Mouse (Mus musculus) lung, embryonic 15.5 days (tissue): Measurements from ENCODE around the gene Ptprs. TPM values are rescaled to one million over a fixed set of nuclear protein-coding genes. Genes with fewer than 3 reads are reported as not detected.
A peak's percentile ranks its signal among the peaks of the same experiment; 100 is the strongest.

Experiments
- ATAC-seq: fragments of 200-750 bp; cut with Nextera tagmentation; 2 replicates; pipeline ENCODE4 v1.8.0; 2017; ENCODE audit warnings: moderate number of reproducible peaks, borderline replicate concordance; ENCODE audit not compliant: low FRiP score, low TSS enrichment; ENCODE audit errors: extremely low read depth
- H3K27ac ChIP-seq: fragments of 300-500 bp; sonication (generic); 2 replicates; pipeline ENCODE4 v1.5.1; 2015; ENCODE audit warnings: moderate library complexity, mild to moderate bottlenecking, inconsistent platforms
- H3K27me3 ChIP-seq: fragments of 300-500 bp; sonication (generic); 2 replicates; pipeline ENCODE4 v1.6.1; 2015; ENCODE audit warnings: inconsistent platforms
- H3K36me3 ChIP-seq: fragments of 300-500 bp; sonication (generic); 2 replicates; pipeline ENCODE4 v1.6.1; 2015; ENCODE audit warnings: inconsistent platforms
- H3K4me1 ChIP-seq: fragments of 300-500 bp; sonication (generic); 2 replicates; pipeline ENCODE4 v1.6.1; 2015; ENCODE audit warnings: inconsistent platforms
- H3K4me2 ChIP-seq: fragments of 300-500 bp; sonication (generic); 2 replicates; pipeline ENCODE4 v1.6.1; 2015; ENCODE audit warnings: inconsistent platforms, mild to moderate bottlenecking, moderate library complexity
- H3K4me3 ChIP-seq: fragments of 300-500 bp; sonication (generic); 2 replicates; pipeline ENCODE4 v1.5.1; 2015; ENCODE audit warnings: mild to moderate bottlenecking, inconsistent platforms
- H3K9ac ChIP-seq: fragments of 300-500 bp; sonication (generic); 2 replicates; pipeline ENCODE4 v1.6.1; 2015; ENCODE audit warnings: inconsistent platforms
- H3K9me3 ChIP-seq: fragments of 300-500 bp; sonication (generic); 2 replicates; pipeline ENCODE4 v1.6.1; 2016; ENCODE audit warnings: inconsistent platforms
- WGBS: fragments of 180-500 bp; shearing (Covaris S2); methylation state at CpG from one replicate; pipeline ENCODE4 v1.1.7; 2015; 5-methylcytosine and 5-hydroxymethylcytosine counted together
- polyA plus RNA-seq: library from polyadenylated mRNA; unstranded; fragments of >200 nt; fragmentation: Nextera tagmentation; extraction: Ambion mirVana; gene quantifications from 2 replicates; pipeline ENCODE4 v1.2.1, GENCODE M21; 2015

The Ptprs gene
- 73.4 and 77.9 TPM in 2 replicates for polyA plus RNA-seq

DNA sequence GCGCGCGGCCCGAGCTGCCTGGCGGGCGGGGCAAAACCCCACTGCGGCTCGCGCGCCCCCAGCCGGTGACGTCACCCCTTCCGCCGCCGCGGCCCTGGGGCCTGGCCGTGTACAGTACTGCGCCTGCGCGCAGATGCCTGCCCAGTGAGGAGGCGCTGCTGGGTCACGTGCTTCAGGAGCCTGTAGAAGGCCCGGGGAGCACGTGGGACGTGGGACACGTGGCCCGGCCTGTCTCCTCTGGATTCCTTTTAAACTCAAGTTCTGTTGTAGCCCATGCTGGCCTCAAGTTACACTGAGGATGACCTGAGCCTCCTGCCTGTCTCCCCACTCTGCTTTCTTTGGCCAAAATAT, at the start of gene Ptprs:
Gene Ptprs (minus strand): TSS at position 82 of the 351 bp plus-strand sequence.
- H3K4me3 ChIP-seq = peak within 1 kb of the TSS; percentile 59
- H3K27ac ChIP-seq = peak within 1 kb of the TSS; percentile 60
- H3K9ac ChIP-seq = peak within 1 kb of the TSS; percentile 67
- 0% methylated on average over 16 of the region's 27 CpGs for WGBS
- peaks cover 59% of the 10 kb centered on the region for H3K4me1 ChIP-seq
- peak; percentile 82 for ATAC-seq
- H3K27me3 ChIP-seq = peaks cover 43% of the 10 kb centered on the region
- H3K36me3 ChIP-seq = no peaks in the 10 kb centered on the region
- H3K9me3 ChIP-seq = no peaks in the 10 kb centered on the region; the same call in 1 of the 2 replicates
- peak within 1 kb of the TSS; percentile 99 for H3K4me2 ChIP-seq

DNA sequence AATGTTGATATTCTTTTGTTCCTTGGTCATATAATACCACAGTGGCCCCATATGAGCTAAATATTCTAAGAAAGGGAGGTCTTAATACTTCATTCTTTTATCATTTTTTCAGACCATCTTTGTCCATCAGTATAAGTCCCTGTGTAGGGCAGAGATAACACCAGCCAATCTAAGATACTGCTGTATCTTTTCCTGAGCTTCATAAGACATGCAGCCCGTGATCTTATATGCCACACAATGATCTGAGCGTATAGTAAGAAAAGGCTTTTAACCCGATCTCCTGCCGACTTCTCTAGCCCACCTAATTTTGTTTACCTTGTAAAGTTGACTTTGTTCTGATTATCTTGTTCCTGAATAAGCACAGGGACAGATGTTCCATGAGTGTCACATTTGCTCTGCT, 48.7 kb upstream of the Ptprs start:
- Histone ChIP-seq H3K9ac (no peak overlapping the region), H3K9me3 (no peaks in the 10 kb centered on the region), H3K27me3 (no peaks in the 10 kb centered on the region), H3K36me3 (no peaks in the 10 kb centered on the region), H3K4me1 (no peaks in the 10 kb centered on the region), H3K27ac (no peak overlapping the region), H3K4me2 (no peak overlapping the region), H3K4me3 (no peak overlapping the region)
- WGBS = 55% methylated on average over 4 of the region's 4 CpGs
- no peak for ATAC-seq

DNA sequence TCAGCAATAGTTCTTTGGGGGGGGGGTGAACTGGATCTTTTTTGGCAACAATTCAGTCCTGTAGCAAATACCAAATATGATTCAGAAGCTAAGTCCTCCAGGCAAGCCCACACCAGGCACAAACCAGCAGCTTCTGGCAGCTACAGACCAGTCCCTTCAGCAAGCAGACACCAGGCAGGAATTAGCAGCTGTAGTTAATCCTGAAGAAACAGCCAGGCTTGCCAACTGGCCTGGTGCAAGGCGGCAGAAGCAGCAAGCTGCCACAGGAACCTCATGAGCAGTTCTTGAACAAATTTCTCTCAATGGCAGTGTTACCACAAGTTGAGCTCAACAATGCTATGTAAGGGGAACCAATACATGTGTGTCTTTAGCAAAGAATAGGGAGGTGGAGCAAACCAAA, 46.5 kb upstream of the Ptprs start:
- Histone ChIP-seq H3K4me3 (no peak overlapping the region), H3K27ac (no peak overlapping the region), H3K4me2 (no peak overlapping the region), H3K9me3 (no peaks in the 10 kb centered on the region), H3K4me1 (no peaks in the 10 kb centered on the region), H3K9ac (no peak overlapping the region), H3K27me3 (no peaks in the 10 kb centered on the region), H3K36me3 (no peaks in the 10 kb centered on the region)
- ATAC-seq = no peak
- WGBS = 29% methylated on average over 1 of the region's 1 CpGs

DNA sequence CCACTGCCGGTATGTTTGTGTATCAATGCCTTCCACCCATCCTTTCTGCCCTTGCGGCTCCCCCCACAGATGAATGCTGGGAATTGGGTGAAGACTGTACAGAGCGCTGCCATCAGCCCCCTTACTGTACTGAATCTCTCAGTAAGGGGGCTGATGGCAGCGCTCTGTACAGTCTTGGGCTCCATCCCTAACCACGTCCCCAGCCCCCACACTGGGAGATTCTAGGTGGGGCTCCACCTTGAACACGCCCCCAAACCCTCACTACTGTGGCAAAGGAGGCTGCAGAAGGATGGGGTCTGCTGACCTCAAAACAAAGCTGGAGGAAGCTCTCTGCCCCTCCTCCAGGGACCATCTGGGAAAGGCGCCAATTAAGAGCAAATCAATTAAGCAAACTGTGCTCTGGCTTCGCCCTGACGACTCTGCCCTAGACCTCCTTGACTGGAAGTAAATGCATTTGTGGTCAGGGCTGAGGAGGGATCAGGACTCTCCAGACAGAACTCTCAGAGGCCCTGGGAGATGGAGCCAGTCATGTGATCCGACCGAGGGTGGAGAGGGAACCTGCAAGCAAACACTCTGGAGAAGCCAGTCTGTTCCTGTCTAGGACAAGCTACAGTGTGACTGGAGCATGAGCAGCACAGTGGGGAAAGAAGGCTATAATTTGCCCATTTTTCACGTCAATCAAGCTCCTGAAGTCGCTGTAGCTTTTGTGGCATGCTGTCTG, 39.6 kb upstream of the Ptprs start:
- no peaks in the 10 kb centered on the region for H3K9me3 ChIP-seq
- peaks cover 45% of the 10 kb centered on the region for H3K27me3 ChIP-seq
- no peak overlapping the region for H3K4me3 ChIP-seq
- H3K4me1 ChIP-seq = peaks cover 23% of the 10 kb centered on the region
- peak overlapping the region; percentile 7; the same call in 1 of the 2 replicates for H3K4me2 ChIP-seq
- 6% methylated on average over 13 of the region's 13 CpGs for WGBS
- ATAC-seq = peak; percentile 58; the same call in 1 of the 2 replicates
- peak overlapping the region; percentile 27; the same call in 1 of the 2 replicates for H3K9ac ChIP-seq
- no peaks in the 10 kb centered on the region for H3K36me3 ChIP-seq
- H3K27ac ChIP-seq = no peak overlapping the region

DNA sequence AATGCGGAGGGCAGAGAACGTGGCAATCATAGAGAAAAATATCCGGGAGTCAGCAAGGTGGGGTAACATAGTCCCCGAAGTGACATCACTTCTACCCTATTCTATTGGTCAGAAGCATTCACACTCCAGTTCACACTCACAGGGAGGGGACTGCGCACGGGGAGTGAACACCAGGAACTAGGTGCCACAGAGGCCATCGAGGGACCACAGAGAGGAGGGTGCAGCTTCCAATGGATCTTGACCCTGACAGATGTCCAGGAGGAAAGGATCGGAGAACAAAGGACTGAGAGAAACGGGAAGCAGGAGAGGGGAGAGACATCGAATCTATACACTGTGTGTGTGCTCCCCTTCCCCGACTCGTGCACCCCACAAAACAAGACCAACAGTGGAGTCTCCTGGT, 38.6 kb upstream of the Ptprs start:
- 35% methylated on average over 12 of the region's 12 CpGs for WGBS
- Histone ChIP-seq H3K36me3 (no peaks in the 10 kb centered on the region), H3K27ac (no peak overlapping the region), H3K9ac (no peak overlapping the region), H3K4me1 (peaks cover 31% of the 10 kb centered on the region), H3K4me3 (no peak overlapping the region), H3K27me3 (peaks cover 54% of the 10 kb centered on the region), H3K4me2 (no peak overlapping the region), H3K9me3 (no peaks in the 10 kb centered on the region)
- ATAC-seq = no peak

DNA sequence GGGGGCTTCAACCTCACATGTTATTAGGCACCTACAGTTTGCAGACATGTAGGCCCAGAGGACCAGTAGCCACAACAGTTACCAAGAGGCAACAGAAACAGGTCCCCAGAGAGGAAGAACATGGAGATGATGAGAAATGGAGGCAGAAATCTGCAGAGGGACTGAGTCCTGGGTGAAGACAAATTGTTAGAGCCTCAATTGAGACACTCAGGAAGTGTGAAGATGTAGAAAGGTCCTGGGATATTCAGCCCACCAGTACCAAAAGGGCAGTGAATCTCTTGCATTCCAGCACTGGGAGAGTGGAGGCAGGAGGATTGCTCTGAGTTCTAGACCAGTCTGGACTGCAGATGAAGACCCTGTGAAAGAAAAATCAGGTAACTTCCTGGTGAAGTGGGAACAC, 38.0 kb upstream of the Ptprs start:
- H3K4me2 ChIP-seq = no peak overlapping the region
- no peak overlapping the region for H3K9ac ChIP-seq
- H3K27ac ChIP-seq = no peak overlapping the region
- no peaks in the 10 kb centered on the region for H3K36me3 ChIP-seq
- ATAC-seq = no peak
- H3K4me3 ChIP-seq = no peak overlapping the region
- H3K27me3 ChIP-seq = peaks cover 60% of the 10 kb centered on the region
- H3K4me1 ChIP-seq = peaks cover 33% of the 10 kb centered on the region
- no peaks in the 10 kb centered on the region for H3K9me3 ChIP-seq

DNA sequence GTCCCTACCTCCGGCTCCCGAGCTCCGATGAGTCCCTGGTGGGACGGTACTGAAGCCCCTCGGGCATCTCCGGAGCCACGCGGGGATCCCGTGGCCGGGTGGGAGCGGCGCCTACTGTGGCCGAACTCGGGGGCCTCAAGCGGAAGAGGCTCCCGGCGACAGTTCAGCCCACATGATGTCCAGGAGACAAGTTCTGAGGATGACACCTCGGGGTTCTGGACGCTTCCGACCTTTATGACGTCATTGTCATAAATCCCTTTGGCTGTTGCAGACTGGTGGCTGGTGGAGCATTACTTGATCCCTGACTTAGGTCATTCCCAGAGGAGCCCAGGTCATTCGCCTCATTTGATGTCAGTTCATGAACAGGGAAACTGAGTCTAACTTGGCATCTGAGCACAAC, 36.0 kb upstream of the Ptprs start, which contains the start of gene Znrf4:
Gene Znrf4 (minus strand): TSS at position 122 of the 400 bp plus-strand sequence.
- Histone ChIP-seq H3K9ac (no peak within 1 kb of the TSS), H3K27ac (no peak within 1 kb of the TSS), H3K27me3 (peaks cover 71% of the 10 kb centered on the region), H3K4me1 (peaks cover 39% of the 10 kb centered on the region), H3K9me3 (no peaks in the 10 kb centered on the region), H3K36me3 (no peaks in the 10 kb centered on the region), H3K4me3 (peak within 1 kb of the TSS; percentile 25), H3K4me2 (peak within 1 kb of the TSS; percentile 48)
- ATAC-seq = no peak
- 60% methylated on average over 22 of the region's 22 CpGs for WGBS

DNA sequence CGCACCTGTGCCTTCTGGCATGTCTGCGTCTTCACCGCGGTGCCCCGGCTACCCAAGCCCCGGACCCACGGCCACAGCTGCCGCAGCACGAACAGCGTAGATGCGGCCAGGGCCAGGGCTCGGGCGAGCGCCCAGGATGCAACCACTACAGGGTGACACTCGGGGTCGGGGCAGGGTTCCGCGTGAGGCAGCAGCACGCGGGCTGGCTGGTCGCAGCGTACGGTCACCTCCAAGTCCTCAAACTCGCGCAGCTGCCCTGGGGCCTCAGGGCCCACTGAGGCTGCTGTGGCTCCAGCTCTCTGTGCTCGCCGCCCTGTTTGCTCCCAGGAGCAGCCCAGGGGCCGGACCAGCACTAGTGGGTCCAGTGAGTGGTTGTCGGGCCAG, 35.4 kb upstream of the Ptprs start:
- Histone ChIP-seq H3K4me2 (peak overlapping the region; percentile 48), H3K27me3 (peaks cover 71% of the 10 kb centered on the region), H3K9ac (no peak overlapping the region), H3K9me3 (no peaks in the 10 kb centered on the region), H3K4me1 (peaks cover 41% of the 10 kb centered on the region), H3K4me3 (peak overlapping the region; percentile 25), H3K27ac (no peak overlapping the region), H3K36me3 (no peaks in the 10 kb centered on the region)
- ATAC-seq = no peak
- 22% methylated on average over 28 of the region's 29 CpGs for WGBS

DNA sequence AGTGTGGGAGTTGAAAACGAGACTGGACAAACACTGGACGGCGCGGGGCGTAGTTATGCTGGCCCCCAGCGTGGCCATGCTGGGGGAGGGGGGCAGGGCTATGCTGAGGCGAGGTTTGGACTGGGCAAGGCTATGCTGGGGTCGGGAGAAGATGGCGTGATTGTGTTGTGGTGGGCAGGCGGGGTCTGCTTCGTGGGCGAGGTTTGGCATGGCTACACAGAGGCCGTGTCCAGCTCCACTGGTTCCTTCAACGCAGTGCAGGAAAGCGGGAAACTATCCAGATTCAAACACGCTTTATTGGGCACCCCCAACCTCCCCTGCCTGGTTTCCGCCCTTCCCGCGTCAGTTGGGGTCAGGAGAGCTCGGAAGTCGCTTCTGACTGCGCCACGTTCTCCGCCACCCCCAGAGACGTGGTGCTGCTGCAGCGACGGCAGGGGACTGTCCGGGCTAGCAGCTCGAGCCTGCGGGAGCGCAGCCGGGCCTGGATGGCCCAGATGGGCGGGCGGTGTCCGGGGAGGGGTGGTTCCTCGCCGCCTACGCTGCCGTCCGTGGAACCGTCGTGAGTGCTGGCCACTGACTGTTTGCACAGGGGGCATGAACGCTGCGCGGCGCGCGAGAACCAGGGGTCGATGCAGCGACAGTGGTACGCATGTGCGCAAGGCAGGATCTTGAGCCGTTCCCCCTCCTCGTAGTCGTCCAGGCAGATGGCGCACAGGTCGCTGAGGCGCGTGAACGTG, 34.9 kb upstream of the Ptprs start:
- WGBS = 5% methylated on average over 59 of the region's 60 CpGs
- no peak for ATAC-seq

DNA sequence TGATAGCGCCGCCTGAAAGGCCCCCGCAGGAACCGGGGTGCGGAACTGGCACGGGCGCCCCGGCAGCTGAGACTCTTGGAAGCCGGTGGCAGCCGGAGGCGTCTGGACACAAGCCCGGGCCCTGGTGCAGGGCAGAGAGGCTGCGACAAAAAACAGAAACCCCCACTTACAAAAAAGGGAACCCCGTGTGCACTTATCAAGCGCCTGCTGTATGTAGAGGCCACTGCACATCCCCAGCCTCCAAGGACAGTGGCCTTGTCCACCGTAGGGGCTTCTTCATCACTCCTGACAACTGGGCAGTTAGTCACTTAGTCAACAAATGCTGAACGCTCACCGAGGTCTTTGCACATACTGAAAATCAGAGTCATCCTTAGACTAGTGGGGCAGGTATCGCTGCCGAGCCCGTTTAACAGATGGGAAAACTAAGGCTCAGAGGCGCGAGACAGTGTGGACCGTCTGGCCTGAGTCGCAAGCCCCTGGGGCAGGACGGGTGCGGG, 34.2 kb upstream of the Ptprs start:
- Histone ChIP-seq H3K9me3 (no peaks in the 10 kb centered on the region), H3K9ac (no peak overlapping the region), H3K4me3 (peak overlapping the region; percentile 25; the same call in 1 of the 2 replicates), H3K36me3 (no peaks in the 10 kb centered on the region), H3K27me3 (peaks cover 71% of the 10 kb centered on the region), H3K27ac (no peak overlapping the region), H3K4me2 (peak overlapping the region; percentile 48; the same call in 1 of the 2 replicates), H3K4me1 (peaks cover 32% of the 10 kb centered on the region)
- 23% methylated on average over 25 of the region's 27 CpGs for WGBS
- no peak for ATAC-seq

More for the DNA sequence above, 34.9 kb upstream of the Ptprs start:
- no peak overlapping the region for H3K27ac ChIP-seq
- no peaks in the 10 kb centered on the region for H3K9me3 ChIP-seq
- no peak overlapping the region for H3K9ac ChIP-seq
- H3K4me2 ChIP-seq = peak overlapping the region; percentile 48
- peaks cover 71% of the 10 kb centered on the region for H3K27me3 ChIP-seq
- H3K4me3 ChIP-seq = peak overlapping the region; percentile 25
- peaks cover 38% of the 10 kb centered on the region for H3K4me1 ChIP-seq
- no peaks in the 10 kb centered on the region for H3K36me3 ChIP-seq

DNA sequence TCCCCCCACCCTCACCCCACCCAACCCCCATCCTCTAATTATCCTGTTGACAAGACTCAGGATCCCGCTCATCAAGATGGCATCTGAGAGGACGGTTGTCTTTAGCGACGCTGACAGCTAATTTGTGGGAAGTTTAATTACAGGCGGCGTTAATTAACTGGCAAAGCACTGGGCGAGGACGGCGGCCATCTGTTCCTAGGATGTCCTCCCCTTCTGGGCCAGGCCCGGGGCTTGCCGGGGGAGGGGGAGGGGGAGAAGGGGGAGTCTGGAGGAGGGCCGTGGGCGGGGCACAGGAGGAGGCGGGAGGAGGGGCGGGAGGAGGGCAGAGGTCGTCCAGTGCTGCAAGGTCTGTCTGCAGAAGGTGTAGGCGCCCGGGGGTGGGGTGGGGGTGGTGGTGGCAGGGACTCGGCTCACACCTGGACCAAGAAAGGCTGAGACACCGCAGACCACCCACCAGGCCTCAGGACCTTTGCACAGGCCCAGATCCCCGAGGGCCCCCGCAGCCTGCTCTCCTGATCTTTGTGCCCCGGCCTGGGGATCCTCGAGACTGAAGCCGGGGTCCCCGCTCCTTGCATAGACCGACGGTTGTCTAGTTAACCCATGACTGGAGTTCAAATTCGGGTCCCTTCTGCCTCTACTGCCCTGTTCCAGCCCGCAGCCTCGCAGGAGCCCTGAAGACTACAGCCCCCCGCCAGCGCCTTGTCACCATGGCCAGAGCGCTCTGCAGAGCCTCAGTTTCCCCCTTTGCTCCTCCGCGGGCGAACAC, 33.6 kb upstream of the Ptprs start:
- WGBS = 11% methylated on average over 32 of the region's 37 CpGs
- H3K27me3 ChIP-seq = peaks cover 65% of the 10 kb centered on the region
- H3K4me3 ChIP-seq = no peak overlapping the region
- no peak overlapping the region for H3K27ac ChIP-seq
- H3K9ac ChIP-seq = no peak overlapping the region
- no peaks in the 10 kb centered on the region for H3K36me3 ChIP-seq
- 0 out of 2 replicates have a peak overlapping the region, but pooled peaks have one; percentile 5 for H3K4me2 ChIP-seq
- no peaks in the 10 kb centered on the region for H3K9me3 ChIP-seq
- H3K4me1 ChIP-seq = peaks cover 28% of the 10 kb centered on the region
- no peak for ATAC-seq
